In the genomic region with DNA sequence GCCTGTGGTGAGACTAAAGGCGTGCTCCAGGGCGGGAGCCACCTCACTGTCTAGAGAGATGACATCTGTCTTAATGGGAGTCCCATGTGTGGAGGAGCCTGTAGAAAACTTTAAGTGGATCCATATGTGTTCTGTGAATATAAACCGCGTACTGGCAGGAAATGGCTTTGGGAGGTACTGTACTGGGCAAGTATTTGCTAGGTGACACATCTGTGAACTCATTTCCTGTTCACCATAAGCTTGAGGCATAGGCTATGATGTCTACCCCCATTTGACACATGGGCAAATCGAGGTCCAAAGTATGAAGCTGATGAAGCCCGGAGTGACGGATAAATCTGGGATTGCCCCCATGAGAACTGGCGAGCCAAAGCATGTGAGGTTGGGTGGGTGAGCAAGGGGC, we compare ENCODE assay signal across 11 mouse cellular contexts. TPM values are rescaled to one million over a fixed set of nuclear protein-coding genes. Genes with fewer than 3 reads are reported as not detected.
DNase-seq lines count a peak whose midpoint lies in the region; ATAC-seq and TF ChIP-seq lines count a peak whose summit lies in the region.
"Had no signal": no experiment of that assay in that cellular context is flagged by ENCODE, and none has a peak within 500 bp of the region (broad histone marks: within the 10 kb centered on the region; RNA-seq: fewer than 3 reads in every experiment).

No protein-coding gene starts in this region.

- DNase-seq in kidney, adult 8-10 months: no peak
- DNase-seq in G1E (ENCODE audit: low spot score): no peak
- DNase-seq in spleen, postnatal 14 days (ENCODE audit: low spot score in 2 of 2): no peak
- no peak for DNase-seq in right cerebral cortex, adult 2 months (ENCODE audit: low spot score in 2 of 2)
- DNase-seq: kidney, postnatal 10 days had no signal

- peaks cover 14% of the 10 kb centered on the region for H3K9me3 ChIP-seq in kidney, embryonic 14.5 days (ENCODE audit: control insufficient read depth, low read length)
- peaks cover 27% of the 10 kb centered on the region for H3K9me3 ChIP-seq in G1E (replicated peaks)
- peaks cover 18% of the 10 kb centered on the region for H3K9me3 ChIP-seq in limb, embryonic 13.5 days
- H3K9me3 ChIP-seq: liver, embryonic 15.5 days had no signal

- peaks cover 72% of the 10 kb centered on the region for H3K27me3 ChIP-seq in kidney, embryonic 14.5 days (ENCODE audit: control insufficient read depth, insufficient read depth, low read length)
- H3K27me3 ChIP-seq in G1E (ENCODE audit: insufficient read depth, low read length): peaks cover 22% of the 10 kb centered on the region
- H3K27me3 ChIP-seq in limb, embryonic 13.5 days: peaks cover 87% of the 10 kb centered on the region

- 62% methylated on average over 8 of the region's 8 CpGs for WGBS in kidney, embryonic 14.5 days
- WGBS in limb, embryonic 13.5 days: 29% methylated on average over 8 of the region's 8 CpGs

- no peak overlapping the region; the same call in 1 of the 2 replicates for H3K4me3 ChIP-seq in kidney, embryonic 14.5 days (ENCODE audit: low read length)
- peak overlapping the region; percentile 25; the same call in 1 of the 2 replicates for H3K4me3 ChIP-seq in G1E (ENCODE audit: low read depth, low read length)
- peak overlapping the region; percentile 29; the same call in 1 of the 2 replicates for H3K4me3 ChIP-seq in embryonic fibroblast, embryonic 13.5 days (ENCODE audit: insufficient read depth, low read length)
- H3K4me3 ChIP-seq in limb, embryonic 13.5 days: peak overlapping the region; percentile 50

- no peak for ATAC-seq in kidney, embryonic 14.5 days (ENCODE audit: low FRiP score, low TSS enrichment)
- no peak for ATAC-seq in G1E (ENCODE audit: extremely low read depth, insufficient number of reproducible peaks, low FRiP score, poor library complexity, severe bottlenecking)
- ATAC-seq in limb, embryonic 13.5 days (ENCODE audit: low FRiP score, low read depth): peak; percentile 24
- ATAC-seq in cerebellum, adult (ENCODE audit: insufficient number of reproducible peaks, low FRiP score, low TSS enrichment): no peak
- ATAC-seq: Patski had no signal

- TF ChIP-seq CTCF in G1E (IDR thresholded peaks at IDR 0.05; ENCODE audit: low read depth, low read length): no peak
- TF ChIP-seq CTCF in embryonic fibroblast, embryonic 13.5 days (IDR thresholded peaks at IDR 0.05; ENCODE audit: borderline replicate concordance, insufficient read depth, low read length): no peak

- H3K9ac ChIP-seq in kidney, embryonic 14.5 days (ENCODE audit: low read depth, low read length): no peak overlapping the region
- H3K9ac ChIP-seq in limb, embryonic 13.5 days: no peak overlapping the region
- H3K9ac ChIP-seq: liver, embryonic 15.5 days had no signal

- TF ChIP-seq POLR2A in embryonic fibroblast, embryonic 13.5 days (IDR thresholded peaks at IDR 0.05; ENCODE audit: low read depth, low read length): no peak

- no peaks in the 10 kb centered on the region for H3K36me3 ChIP-seq in kidney, embryonic 14.5 days (ENCODE audit: control insufficient read depth, insufficient read depth, low read length)
- H3K36me3 ChIP-seq in G1E (replicated peaks): no peaks in the 10 kb centered on the region
- no peaks in the 10 kb centered on the region for H3K36me3 ChIP-seq in limb, embryonic 13.5 days
- H3K36me3 ChIP-seq: liver, embryonic 15.5 days had no signal

- peak overlapping the region; percentile 83; the same call in 1 of the 2 replicates for H3K4me2 ChIP-seq in kidney, embryonic 14.5 days (replicated peaks; ENCODE audit: low read depth, low read length)
- peak overlapping the region; percentile 85 for H3K4me2 ChIP-seq in limb, embryonic 13.5 days (replicated peaks)

- H3K27ac ChIP-seq in kidney, embryonic 14.5 days (ENCODE audit: low read depth, low read length): no peak overlapping the region
- H3K27ac ChIP-seq in embryonic fibroblast, embryonic 13.5 days (ENCODE audit: insufficient read depth, low read length): no peak overlapping the region
- no peak overlapping the region for H3K27ac ChIP-seq in limb, embryonic 13.5 days
- H3K27ac ChIP-seq: liver, embryonic 15.5 days had no signal

- no peaks in the 10 kb centered on the region for H3K4me1 ChIP-seq in kidney, embryonic 14.5 days (ENCODE audit: control insufficient read depth, insufficient read depth, low read length)
- peaks cover under 1% of the 10 kb centered on the region for H3K4me1 ChIP-seq in G1E (ENCODE audit: insufficient read depth, low read depth, low read length)
- H3K4me1 ChIP-seq in embryonic fibroblast, embryonic 13.5 days (ENCODE audit: control insufficient read depth, insufficient read depth, low read length): 0 out of 2 replicates have a peak, but pooled peaks cover 2% of the 10 kb centered on the region
- peaks cover 21% of the 10 kb centered on the region for H3K4me1 ChIP-seq in limb, embryonic 13.5 days

RNA-seq across cellular contexts. Expression of a gene that starts 39.7 kb away (rescaled TPM):
- 0.39 and 0.54 TPM in 2 replicates for polyA plus RNA-seq in kidney, embryonic 14.5 days (2014; fragmentation: Nextera tagmentation; extraction: Ambion mirVana)
- total RNA-seq in G1E (2014; fragmentation: Nextera tagmentation) (0.92 and 2.9 TPM in 2 replicates), G1E (2017) (1.1 and 1.2 TPM in 2 replicates)
- 0.91 and 1.1 TPM in 2 replicates for polyA plus RNA-seq in G1E (2012)
- polyA plus RNA-seq in embryonic fibroblast, embryonic 13.5 days (2011; ENCODE audit: insufficient read length, low read depth, missing spikeins): 0.51 and 0.78 TPM in 2 replicates
- 0.17 and 0.23 TPM in 2 replicates for polyA plus RNA-seq in limb, embryonic 13.5 days (2015; fragmentation: Nextera tagmentation; extraction: Ambion mirVana)

RNA-seq across cellular contexts. Expression of a gene that starts 40.0 kb away (rescaled TPM):
- polyA plus RNA-seq in kidney, embryonic 14.5 days (2014; fragmentation: Nextera tagmentation; extraction: Ambion mirVana): 40.6 and 41.2 TPM in 2 replicates
- total RNA-seq in G1E (2014; fragmentation: Nextera tagmentation) (438 and 479 TPM in 2 replicates), G1E (2017) (212 and 254 TPM in 2 replicates)
- 394 and 460 TPM in 2 replicates for polyA plus RNA-seq in G1E (2012)
- 16.6 and 32.1 TPM in 2 replicates for polyA plus RNA-seq in embryonic fibroblast, embryonic 13.5 days (2011; ENCODE audit: insufficient read length, low read depth, missing spikeins)
- polyA plus RNA-seq in limb, embryonic 13.5 days (2015; fragmentation: Nextera tagmentation; extraction: Ambion mirVana): 38.9 and 46.3 TPM in 2 replicates

RNA-seq across cellular contexts. Expression of a gene that starts 50.6 kb away (rescaled TPM):
- 1.9 TPM in 1 of 2 replicates, not detected in the other for polyA plus RNA-seq in kidney, embryonic 14.5 days (2014; fragmentation: Nextera tagmentation; extraction: Ambion mirVana)
- total RNA-seq in G1E (2014; fragmentation: Nextera tagmentation): not detected in 2 replicates
- 1.3 TPM in 1 of 2 replicates, not detected in the other for total RNA-seq in G1E (2017)
- polyA plus RNA-seq in G1E (2012): 1.2 and 1.4 TPM in 2 replicates
- polyA plus RNA-seq in embryonic fibroblast, embryonic 13.5 days (2011; ENCODE audit: insufficient read length, low read depth, missing spikeins): 6.2 TPM in 1 of 2 replicates, not detected in the other
- not detected in 2 replicates for polyA plus RNA-seq in limb, embryonic 13.5 days (2015; fragmentation: Nextera tagmentation; extraction: Ambion mirVana)

RNA-seq across cellular contexts. Expression of a gene that starts 52.0 kb away (rescaled TPM):
- polyA plus RNA-seq in kidney, embryonic 14.5 days (2014; fragmentation: Nextera tagmentation; extraction: Ambion mirVana): 38.4 and 41.0 TPM in 2 replicates
- 89.8 and 111 TPM in 2 replicates for total RNA-seq in G1E (2014; fragmentation: Nextera tagmentation)
- total RNA-seq in G1E (2017): 27.4 and 29.5 TPM in 2 replicates
- polyA plus RNA-seq in G1E (2012): 218 and 220 TPM in 2 replicates
- 35.9 and 41.2 TPM in 2 replicates for polyA plus RNA-seq in embryonic fibroblast, embryonic 13.5 days (2011; ENCODE audit: insufficient read length, low read depth, missing spikeins)
- 49.2 and 54.5 TPM in 2 replicates for polyA plus RNA-seq in limb, embryonic 13.5 days (2015; fragmentation: Nextera tagmentation; extraction: Ambion mirVana)
